Mouse (Mus musculus): ENCODE measurements at regions not wholly inside any gene's neighbourhood (a gene's known extent, or its start where the extent isn't known, plus 50 kb on each side); places are given as distances from the start of the nearest gene placed in this dataset.

DNA sequence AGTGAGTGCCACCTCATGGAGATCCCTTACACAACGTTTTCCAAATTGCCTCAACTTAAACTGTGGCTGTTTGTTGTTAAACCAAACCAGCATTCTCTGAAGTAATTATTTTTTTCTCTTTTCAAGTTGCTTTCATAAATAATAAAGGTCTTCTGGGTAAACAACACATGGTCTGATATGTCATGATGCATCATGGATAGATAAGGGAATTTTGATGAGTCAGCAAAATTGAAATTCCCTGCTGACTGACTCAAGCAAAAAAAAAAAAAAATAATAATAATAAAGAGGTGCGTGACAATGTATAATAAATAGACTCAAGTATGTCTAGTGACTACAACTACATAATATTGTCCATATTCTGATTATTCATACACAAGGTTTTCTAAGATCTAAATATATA, 201.8 kb downstream of the Adgb start:
- no peak for DNase-seq
- no peaks in the 10 kb centered on the region for H3K4me1 ChIP-seq (ENCODE audit: control insufficient read depth, insufficient read depth, low read length)
- H3K27me3 ChIP-seq (ENCODE audit: control insufficient read depth, insufficient read depth, low read length) = no peaks in the 10 kb centered on the region
- H3K27ac ChIP-seq (ENCODE audit: insufficient read depth, low read length) = no peak overlapping the region
- TF ChIP-seq POLR2A (IDR thresholded peaks at IDR 0.05; ENCODE audit: borderline replicate concordance, insufficient read depth, low read length) = no peak
- no peak overlapping the region for H3K4me3 ChIP-seq (replicated peaks; ENCODE audit: insufficient read depth, low read depth, low read length)
- WGBS = 85% methylated on average over 2 of the region's 2 CpGs

DNA sequence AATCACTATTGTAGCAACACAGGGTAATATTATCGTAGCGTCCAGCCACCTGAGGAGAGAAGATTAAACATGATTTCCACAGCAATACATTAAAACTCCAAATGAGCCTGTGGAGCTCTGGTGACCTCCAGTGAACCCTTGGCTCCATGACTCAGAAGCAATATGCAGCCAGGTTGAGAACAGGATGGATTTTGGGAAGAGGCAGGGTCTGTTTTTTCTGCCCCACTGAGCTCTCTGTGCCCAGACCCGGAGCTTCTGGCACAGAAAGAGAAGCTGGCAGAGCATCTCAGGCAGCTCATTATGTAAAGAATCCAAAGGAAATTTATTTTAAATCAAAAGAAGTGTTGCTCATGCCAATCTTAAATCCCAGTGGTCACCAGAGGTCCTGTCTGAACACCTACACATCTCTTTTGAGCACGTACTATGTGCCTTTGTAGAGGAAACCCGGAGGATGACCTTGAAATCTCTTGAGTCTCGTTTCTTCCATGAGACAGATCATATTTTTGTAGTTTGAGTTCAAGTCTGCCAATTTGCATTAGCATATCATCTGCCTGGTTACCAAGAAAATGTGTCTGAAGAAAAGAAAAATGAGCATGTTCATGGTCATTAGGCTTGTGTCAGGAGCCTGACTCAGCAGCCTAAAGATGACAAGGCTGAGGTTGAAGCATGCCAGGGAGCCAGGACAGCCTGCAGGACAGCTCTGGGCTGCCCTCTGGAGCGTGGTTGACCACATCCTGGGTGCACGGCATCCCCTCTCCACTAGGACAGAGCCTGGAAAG, 219.4 kb downstream of the Adgb start:
- no peak overlapping the region for H3K4me3 ChIP-seq (replicated peaks; ENCODE audit: insufficient read depth, low read depth, low read length)
- TF ChIP-seq POLR2A (IDR thresholded peaks at IDR 0.05; ENCODE audit: borderline replicate concordance, insufficient read depth, low read length) (no peak), CTCF (IDR thresholded peaks at IDR 0.05; ENCODE audit: borderline replicate concordance, insufficient read depth, low read depth, low read length) (peak; percentile 22; the same call in 1 of the 2 replicates)
- no peaks in the 10 kb centered on the region for H3K27me3 ChIP-seq (ENCODE audit: control insufficient read depth, insufficient read depth, low read length)
- peak; percentile 27 to 41 for DNase-seq
- WGBS = 21% methylated on average over 8 of the region's 8 CpGs
- peaks cover 3% of the 10 kb centered on the region for H3K4me1 ChIP-seq (ENCODE audit: control insufficient read depth, insufficient read depth, low read length)
- no peak overlapping the region for H3K27ac ChIP-seq (ENCODE audit: insufficient read depth, low read length)

DNA sequence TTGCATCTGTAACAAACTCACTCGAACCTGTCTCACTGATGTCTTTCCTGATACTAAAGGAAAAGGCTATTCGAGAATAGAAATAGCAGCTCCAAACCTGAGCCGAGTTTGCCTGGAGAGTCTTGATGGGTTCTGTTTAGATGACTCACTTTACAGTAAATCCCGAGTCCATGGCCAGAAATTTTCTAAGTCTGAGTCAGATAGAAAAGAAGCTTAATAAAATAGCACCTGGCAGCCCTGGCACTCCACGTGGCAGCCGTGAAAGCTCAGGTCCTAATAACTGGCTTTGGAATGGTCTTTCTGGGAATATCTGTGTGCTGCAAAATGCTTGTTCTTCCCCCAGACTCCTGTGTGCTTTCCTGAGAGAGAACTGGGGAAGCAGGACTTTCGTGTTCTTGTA, 220.0 kb downstream of the Adgb start:
- Histone ChIP-seq H3K4me3 (replicated peaks; ENCODE audit: insufficient read depth, low read depth, low read length) (no peak overlapping the region), H3K27me3 (ENCODE audit: control insufficient read depth, insufficient read depth, low read length) (no peaks in the 10 kb centered on the region), H3K4me1 (ENCODE audit: control insufficient read depth, insufficient read depth, low read length) (peaks cover 3% of the 10 kb centered on the region), H3K27ac (ENCODE audit: insufficient read depth, low read length) (no peak overlapping the region)
- TF ChIP-seq POLR2A (IDR thresholded peaks at IDR 0.05; ENCODE audit: borderline replicate concordance, insufficient read depth, low read length) (no peak), CTCF (IDR thresholded peaks at IDR 0.05; ENCODE audit: borderline replicate concordance, insufficient read depth, low read depth, low read length) (no peak)
- DNase-seq = peak; percentile 18 to 37
- WGBS = 20% methylated on average over 7 of the region's 7 CpGs

DNA sequence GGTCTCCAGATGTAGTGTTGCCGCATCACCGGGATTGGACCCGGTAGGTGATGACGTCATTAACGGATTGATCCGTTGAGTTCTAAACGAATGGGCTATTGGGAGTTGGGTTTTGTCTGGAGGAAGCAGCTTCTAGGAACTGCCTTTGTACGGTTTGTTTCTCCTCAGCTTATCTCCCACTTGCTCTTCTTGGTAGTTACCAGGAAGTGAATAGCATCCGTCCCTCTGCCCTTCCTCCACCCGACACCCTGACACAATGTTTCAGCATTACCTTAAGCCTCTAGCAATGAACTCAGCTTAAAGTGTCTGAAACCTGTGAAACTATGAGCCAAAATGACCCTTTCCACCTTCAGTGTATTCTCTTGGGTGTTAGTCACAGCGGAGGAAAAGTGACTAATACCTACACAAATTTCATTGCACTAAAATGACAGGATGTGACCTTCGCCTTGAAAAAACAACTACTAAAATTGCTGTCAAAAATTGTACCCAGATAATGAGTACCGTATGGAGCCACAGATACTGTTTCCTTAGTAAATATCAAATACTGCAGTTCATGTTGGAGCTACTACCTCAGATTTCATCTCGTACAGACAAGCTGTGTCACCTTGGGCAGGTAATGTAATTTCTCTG, 237.1 kb downstream of the Adgb start:
- 93% methylated on average over 14 of the region's 14 CpGs for WGBS
- H3K4me3 ChIP-seq (replicated peaks; ENCODE audit: insufficient read depth, low read depth, low read length) = no peak overlapping the region
- DNase-seq = no peak
- no peak overlapping the region for H3K27ac ChIP-seq (ENCODE audit: insufficient read depth, low read length)
- no peaks in the 10 kb centered on the region for H3K4me1 ChIP-seq (ENCODE audit: control insufficient read depth, insufficient read depth, low read length)
- no peaks in the 10 kb centered on the region for H3K27me3 ChIP-seq (ENCODE audit: control insufficient read depth, insufficient read depth, low read length)
- TF ChIP-seq POLR2A (IDR thresholded peaks at IDR 0.05; ENCODE audit: borderline replicate concordance, insufficient read depth, low read length) (no peak), CTCF (IDR thresholded peaks at IDR 0.05; ENCODE audit: borderline replicate concordance, insufficient read depth, low read depth, low read length) (no peak)

- no peaks in the 10 kb centered on the region for H3K4me1 ChIP-seq (ENCODE audit: control insufficient read depth, insufficient read depth, low read length)
- WGBS = 94% methylated on average over 6 of the region's 6 CpGs
- TF ChIP-seq CTCF (IDR thresholded peaks at IDR 0.05; ENCODE audit: borderline replicate concordance, insufficient read depth, low read depth, low read length) (no peak), POLR2A (IDR thresholded peaks at IDR 0.05; ENCODE audit: borderline replicate concordance, insufficient read depth, low read length) (no peak)
- no peak for DNase-seq
- no peaks in the 10 kb centered on the region for H3K27me3 ChIP-seq (ENCODE audit: control insufficient read depth, insufficient read depth, low read length)
- no peak overlapping the region for H3K27ac ChIP-seq (ENCODE audit: insufficient read depth, low read length)
- no peak overlapping the region for H3K4me3 ChIP-seq (replicated peaks; ENCODE audit: insufficient read depth, low read depth, low read length)
Measured at GRCm38 (mm10) chr10:10224582-10225144, 247.5 kb downstream of the Adgb start.

- Histone ChIP-seq H3K27me3 (ENCODE audit: control insufficient read depth, insufficient read depth, low read length) (no peaks in the 10 kb centered on the region), H3K4me3 (replicated peaks; ENCODE audit: insufficient read depth, low read depth, low read length) (no peak overlapping the region), H3K4me1 (ENCODE audit: control insufficient read depth, insufficient read depth, low read length) (no peaks in the 10 kb centered on the region), H3K27ac (ENCODE audit: insufficient read depth, low read length) (no peak overlapping the region)
- DNase-seq = no peak
- TF ChIP-seq CTCF (IDR thresholded peaks at IDR 0.05; ENCODE audit: borderline replicate concordance, insufficient read depth, low read depth, low read length) (no peak), POLR2A (IDR thresholded peaks at IDR 0.05; ENCODE audit: borderline replicate concordance, insufficient read depth, low read length) (no peak)
- WGBS = 74% methylated on average over 4 of the region's 4 CpGs
Measured at GRCm38 (mm10) chr10:10219726-10220125, 252.4 kb downstream of the Adgb start.

- Histone ChIP-seq H3K4me3 (replicated peaks; ENCODE audit: insufficient read depth, low read depth, low read length) (no peak overlapping the region), H3K27me3 (ENCODE audit: control insufficient read depth, insufficient read depth, low read length) (no peaks in the 10 kb centered on the region), H3K4me1 (ENCODE audit: control insufficient read depth, insufficient read depth, low read length) (no peaks in the 10 kb centered on the region), H3K27ac (ENCODE audit: insufficient read depth, low read length) (no peak overlapping the region)
- WGBS = 23% methylated on average over 3 of the region's 3 CpGs
- no peak for DNase-seq
- TF ChIP-seq POLR2A (IDR thresholded peaks at IDR 0.05; ENCODE audit: borderline replicate concordance, insufficient read depth, low read length) (no peak), CTCF (IDR thresholded peaks at IDR 0.05; ENCODE audit: borderline replicate concordance, insufficient read depth, low read depth, low read length) (no peak)
Measured at GRCm38 (mm10) chr10:10216892-10217291, 255.2 kb downstream of the Adgb start.

GRCm38 (mm10) chr10:10215376-10215775, 256.8 kb downstream of the Adgb start:
- WGBS = 35% methylated on average over 5 of the region's 5 CpGs
- no peak overlapping the region for H3K27ac ChIP-seq (ENCODE audit: insufficient read depth, low read length)
- no peak overlapping the region for H3K4me3 ChIP-seq (replicated peaks; ENCODE audit: insufficient read depth, low read depth, low read length)

More at GRCm38 (mm10) chr10:10215376-10215775, 256.8 kb downstream of the Adgb start:
- Histone ChIP-seq H3K27me3 (ENCODE audit: control insufficient read depth, insufficient read depth, low read length) (no peaks in the 10 kb centered on the region), H3K4me1 (ENCODE audit: control insufficient read depth, insufficient read depth, low read length) (no peaks in the 10 kb centered on the region)
- no peak for DNase-seq
- TF ChIP-seq CTCF (IDR thresholded peaks at IDR 0.05; ENCODE audit: borderline replicate concordance, insufficient read depth, low read depth, low read length) (no peak), POLR2A (IDR thresholded peaks at IDR 0.05; ENCODE audit: borderline replicate concordance, insufficient read depth, low read length) (no peak)
